Mouse (Mus musculus) embryonic facial prominence, embryonic 10.5 days (tissue): ENCODE data around the gene Eif3j1. TPM values are rescaled to one million over a fixed set of nuclear protein-coding genes. Genes with fewer than 3 reads are reported as not detected.
A peak's percentile ranks its signal among the peaks of the same experiment; 100 is the strongest.
"Not testable (repeated sequence)": the region's sequence is repeated elsewhere in the genome, so short reads cannot be mapped to it uniquely, and the experiment has no call there.

Experiments used
- DNase-seq: peaks from one replicate; pipeline ENCODE4 v3.0.0-alpha.2; 2017; ENCODE audit warnings: low spot score
- H3K27ac ChIP-seq: fragments of 300-500 bp; sonication (generic); replicated peaks from 2 replicates; pipeline ENCODE4 v1.5.1; 2016; ENCODE audit warnings: mild to moderate bottlenecking
- H3K27me3 ChIP-seq: fragments of 300-500 bp; sonication (generic); replicated peaks from 2 replicates; pipeline ENCODE4 v1.6.1; 2016; ENCODE audit warnings: low read depth, mild to moderate bottlenecking; ENCODE audit not compliant: poor library complexity, severe bottlenecking
- H3K36me3 ChIP-seq: fragments of 300-500 bp; sonication (generic); replicated peaks from 2 replicates; pipeline ENCODE4 v1.6.1; 2016; ENCODE audit warnings: mild to moderate bottlenecking, moderate library complexity
- H3K4me1 ChIP-seq: fragments of 300-500 bp; sonication (generic); 2 replicates; pipeline ENCODE4 v1.6.1; 2016
- H3K4me3 ChIP-seq: fragments of 300-500 bp; sonication (generic); 2 replicates; pipeline ENCODE4 v1.5.1; 2016; ENCODE audit warnings: mild to moderate bottlenecking, moderate library complexity
- H3K9me3 ChIP-seq: fragments of 300-500 bp; sonication (generic); 2 replicates; pipeline ENCODE4 v1.6.1; 2016; ENCODE audit warnings: mild to moderate bottlenecking
- WGBS: fragments of 180-500 bp; shearing (Covaris S2); methylation state at CpG from one replicate; pipeline ENCODE4 v1.1.7; 2016; 5-methylcytosine and 5-hydroxymethylcytosine counted together
- polyA plus RNA-seq: library from polyadenylated mRNA; unstranded; fragments of >200 nt; fragmentation: Nextera tagmentation; extraction: Ambion mirVana; gene quantifications from 2 replicates; pipeline ENCODE4 v1.2.1, GENCODE M21; 2016

Gene Eif3j1
- polyA plus RNA-seq, result 13.0 and 13.5 TPM in 2 replicates

DNA sequence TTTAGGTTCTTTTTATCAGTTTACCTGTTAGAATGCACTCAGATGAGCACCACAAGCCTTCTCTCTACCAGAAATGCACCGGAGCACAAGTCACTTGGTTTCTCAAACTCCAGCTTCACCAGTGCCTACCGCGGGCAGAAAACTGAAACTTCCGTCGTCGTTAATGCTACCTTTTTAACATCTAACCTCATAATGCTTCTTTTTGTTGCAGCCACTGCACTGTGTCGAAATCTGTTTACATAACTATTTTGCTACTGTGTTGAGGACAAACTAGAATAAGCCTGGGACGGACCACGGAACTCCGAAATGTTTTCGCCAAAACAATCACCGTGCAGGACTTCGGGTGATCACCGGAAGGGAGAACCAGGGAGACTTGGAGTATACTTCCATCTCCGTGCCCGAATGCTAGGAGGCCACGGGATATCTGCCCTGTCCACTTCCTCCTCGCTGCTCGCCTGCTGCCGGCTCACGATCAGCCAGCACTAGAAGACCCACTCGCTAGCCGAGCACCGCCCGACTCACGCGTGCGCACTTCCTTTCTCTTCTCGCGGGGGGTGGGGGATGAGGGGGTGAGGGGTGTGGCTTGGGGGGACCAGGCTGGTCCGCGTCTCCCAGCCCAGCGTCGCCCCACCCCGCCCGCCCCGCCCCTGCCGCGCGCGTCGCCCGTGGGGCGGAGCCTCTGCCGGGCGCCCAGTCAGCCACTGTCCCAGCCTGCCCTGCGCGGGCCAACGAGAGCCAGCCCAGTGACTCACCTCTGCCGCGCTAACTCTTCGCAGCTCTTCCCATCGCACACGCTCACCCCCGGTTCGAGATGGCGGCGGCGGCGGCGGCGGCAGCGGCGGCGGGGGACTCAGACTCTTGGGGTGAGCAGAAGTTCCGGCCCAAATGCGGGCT is at the start of gene Eif3j1:
TSS of gene Eif3j1 (plus strand) at position 685 of the 894 bp plus-strand sequence.
- H3K4me1 ChIP-seq, result peaks cover 10% of the 10 kb centered on the region
- WGBS, result under 1% methylated on average over 67 of the region's 67 CpGs
- H3K27ac ChIP-seq, result peak within 1 kb of the TSS; percentile 92

DNA sequence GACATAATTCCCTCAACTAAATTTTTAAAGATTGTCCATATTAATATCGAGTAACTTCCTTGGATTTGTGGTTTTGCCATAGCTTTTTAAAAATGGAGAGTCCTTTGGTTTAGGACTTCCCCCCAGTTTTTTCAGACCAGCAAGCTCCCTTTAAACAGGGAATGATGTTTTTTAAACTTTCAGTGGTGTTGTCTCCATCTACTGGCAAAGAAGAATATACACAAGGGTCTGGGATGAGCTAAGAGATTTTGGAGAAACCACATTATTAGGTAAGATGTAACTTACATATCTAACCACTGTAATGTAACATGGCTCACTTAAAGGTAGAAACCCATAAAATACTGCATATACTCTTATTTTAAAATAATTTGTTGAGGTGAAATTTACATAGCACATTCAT is 32.6 kb upstream of the Eif3j1 start:
- Histone ChIP-seq H3K27me3 (no peaks in the 10 kb centered on the region), H3K27ac (no peak overlapping the region), H3K4me3 (no peak overlapping the region), H3K4me1 (no peaks in the 10 kb centered on the region), H3K9me3 (no peaks in the 10 kb centered on the region), H3K36me3 (peaks cover 89% of the 10 kb centered on the region)
- no peak for DNase-seq
- WGBS, result 89% methylated on average over 1 of the region's 1 CpGs

More for the DNA sequence above, at the start of gene Eif3j1:
- Histone ChIP-seq H3K36me3 (peaks cover 30% of the 10 kb centered on the region), H3K9me3 (no peaks in the 10 kb centered on the region), H3K27me3 (no peaks in the 10 kb centered on the region), H3K4me3 (peak within 1 kb of the TSS; percentile 97)
- peak; percentile 98 for DNase-seq

DNA sequence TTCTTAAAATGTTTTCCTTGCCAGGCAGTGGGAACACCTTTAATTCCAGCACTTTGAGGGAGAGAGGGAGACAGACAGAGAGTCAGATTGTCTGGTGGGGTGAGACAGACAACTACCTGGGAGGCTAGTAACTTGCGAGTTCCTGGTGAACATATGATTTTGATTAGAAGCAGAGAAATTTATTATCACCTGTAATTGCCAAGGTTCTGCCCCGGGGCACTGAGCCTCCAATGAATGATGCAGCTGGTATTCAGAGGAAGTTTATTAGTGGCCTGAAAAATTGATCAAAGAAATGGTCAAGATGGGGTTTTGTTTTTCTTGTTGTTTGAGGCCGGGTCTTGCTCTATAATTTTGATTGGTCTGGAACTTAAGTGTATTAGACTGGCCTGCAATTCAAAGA is 19.5 kb upstream of the Eif3j1 start:
- Histone ChIP-seq H3K27me3 (no peaks in the 10 kb centered on the region), H3K9me3 (no peaks in the 10 kb centered on the region), H3K36me3 (peaks cover 88% of the 10 kb centered on the region), H3K4me3 (no peak overlapping the region), H3K4me1 (no peaks in the 10 kb centered on the region), H3K27ac (no peak overlapping the region)
- WGBS, result 85% methylated on average over 3 of the region's 3 CpGs
- no peak for DNase-seq

DNA sequence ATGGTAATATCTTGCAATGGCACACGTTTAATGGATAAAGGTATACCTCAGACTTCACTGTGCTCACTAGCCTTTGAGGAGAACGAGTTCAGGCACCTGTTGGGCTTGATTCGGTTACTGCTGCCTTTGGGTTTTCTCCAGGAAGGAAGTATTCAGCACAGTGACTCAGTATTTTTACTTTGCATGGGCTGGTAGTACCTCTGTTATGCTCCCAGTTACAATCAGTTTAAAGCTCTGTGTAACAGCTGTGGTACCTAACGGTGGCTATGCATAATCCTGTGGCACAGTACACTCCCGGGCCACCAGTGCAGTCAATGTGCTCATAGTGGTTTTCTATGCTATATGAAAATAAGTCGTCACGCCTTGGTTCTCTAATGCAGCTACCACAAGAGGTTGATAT is 16.9 kb upstream of the Eif3j1 start:
- H3K4me3 ChIP-seq, result no peak overlapping the region
- DNase-seq, result no peak
- H3K27ac ChIP-seq, result no peak overlapping the region
- no peaks in the 10 kb centered on the region for H3K9me3 ChIP-seq
- WGBS, result 93% methylated on average over 7 of the region's 7 CpGs
- peaks cover 85% of the 10 kb centered on the region for H3K36me3 ChIP-seq
- no peaks in the 10 kb centered on the region for H3K27me3 ChIP-seq
- H3K4me1 ChIP-seq, result no peaks in the 10 kb centered on the region

DNA sequence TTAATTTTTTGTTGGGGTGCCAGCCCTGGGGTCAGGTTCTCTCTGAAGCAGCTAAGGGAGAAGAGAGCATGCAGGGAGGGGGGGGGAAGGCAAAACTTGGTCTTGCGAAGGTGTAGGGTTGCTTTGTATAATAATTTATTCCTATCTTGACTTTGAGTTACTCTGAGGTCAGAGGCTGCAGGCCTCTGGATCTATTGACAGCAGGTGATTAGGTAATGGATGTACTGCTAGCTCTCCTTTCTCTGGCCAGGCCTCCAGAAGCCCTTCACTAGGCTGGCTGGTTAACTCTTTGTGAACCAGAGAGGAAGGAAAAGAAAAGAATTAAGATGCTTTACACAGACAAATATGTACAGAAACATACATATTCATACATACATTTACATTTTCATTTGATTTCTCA is 9.6 kb upstream of the Eif3j1 start:
- Histone ChIP-seq H3K27ac (no peak overlapping the region), H3K27me3 (no peaks in the 10 kb centered on the region), H3K4me3 (no peak overlapping the region), H3K36me3 (peaks cover 27% of the 10 kb centered on the region), H3K9me3 (no peaks in the 10 kb centered on the region), H3K4me1 (no peaks in the 10 kb centered on the region)
- DNase-seq, result no peak
- 57% methylated on average over 1 of the region's 1 CpGs for WGBS

DNA sequence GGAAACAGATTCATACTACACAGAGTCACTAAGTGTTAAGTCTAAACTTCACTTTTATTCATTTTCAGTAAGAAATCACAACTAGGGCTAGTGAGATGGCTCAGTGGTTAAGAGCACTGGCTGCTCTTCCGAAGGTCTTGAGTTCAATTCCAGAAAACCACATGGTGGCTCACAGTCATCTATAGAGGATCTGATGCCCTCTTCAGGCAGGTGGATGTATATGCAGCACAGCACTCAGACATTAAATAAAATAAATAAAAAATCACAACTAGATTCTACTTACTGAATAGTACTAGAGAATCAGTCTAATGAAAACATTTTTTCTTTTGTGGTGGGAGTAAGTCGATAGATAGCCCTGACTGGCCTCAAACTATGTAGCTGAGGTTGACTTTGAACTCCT is 6.1 kb upstream of the Eif3j1 start:
- H3K27ac ChIP-seq, result no peak overlapping the region
- H3K4me1 ChIP-seq, result peaks cover under 1% of the 10 kb centered on the region; the same call in 1 of the 2 replicates
- no peaks in the 10 kb centered on the region for H3K9me3 ChIP-seq
- H3K4me3 ChIP-seq, result no peak overlapping the region
- no peaks in the 10 kb centered on the region for H3K27me3 ChIP-seq
- WGBS, result 79% methylated on average over 2 of the region's 2 CpGs
- no peak for DNase-seq
- no peaks in the 10 kb centered on the region for H3K36me3 ChIP-seq

DNA sequence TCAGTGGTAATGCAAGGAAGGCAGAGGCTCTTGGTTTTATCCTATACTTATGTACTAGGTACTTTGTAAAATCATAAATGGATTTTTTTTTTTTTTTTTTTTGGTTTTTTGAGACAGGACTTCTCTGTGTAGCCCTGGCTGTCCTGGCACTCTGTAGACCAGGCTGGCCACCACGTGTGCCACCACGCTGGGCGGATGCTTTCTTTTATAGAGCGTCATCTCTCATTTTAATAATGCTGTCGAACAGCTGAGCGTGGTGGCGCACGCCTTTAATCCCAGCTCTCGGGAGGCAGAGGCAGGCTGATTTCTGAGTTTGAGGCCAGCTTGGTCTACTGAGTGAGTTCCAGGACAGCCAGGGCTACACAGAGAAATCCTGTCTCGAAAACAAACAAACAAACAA is 1.3 kb upstream of the Eif3j1 start:
- 92% methylated on average over 10 of the region's 10 CpGs for WGBS
- H3K36me3 ChIP-seq, result peaks cover 21% of the 10 kb centered on the region
- not testable (repeated sequence) for H3K27me3 ChIP-seq, H3K27ac ChIP-seq, DNase-seq, H3K9me3 ChIP-seq, H3K4me1 ChIP-seq
- peak overlapping the region; percentile 97; the same call in 1 of the 2 replicates for H3K4me3 ChIP-seq

DNA sequence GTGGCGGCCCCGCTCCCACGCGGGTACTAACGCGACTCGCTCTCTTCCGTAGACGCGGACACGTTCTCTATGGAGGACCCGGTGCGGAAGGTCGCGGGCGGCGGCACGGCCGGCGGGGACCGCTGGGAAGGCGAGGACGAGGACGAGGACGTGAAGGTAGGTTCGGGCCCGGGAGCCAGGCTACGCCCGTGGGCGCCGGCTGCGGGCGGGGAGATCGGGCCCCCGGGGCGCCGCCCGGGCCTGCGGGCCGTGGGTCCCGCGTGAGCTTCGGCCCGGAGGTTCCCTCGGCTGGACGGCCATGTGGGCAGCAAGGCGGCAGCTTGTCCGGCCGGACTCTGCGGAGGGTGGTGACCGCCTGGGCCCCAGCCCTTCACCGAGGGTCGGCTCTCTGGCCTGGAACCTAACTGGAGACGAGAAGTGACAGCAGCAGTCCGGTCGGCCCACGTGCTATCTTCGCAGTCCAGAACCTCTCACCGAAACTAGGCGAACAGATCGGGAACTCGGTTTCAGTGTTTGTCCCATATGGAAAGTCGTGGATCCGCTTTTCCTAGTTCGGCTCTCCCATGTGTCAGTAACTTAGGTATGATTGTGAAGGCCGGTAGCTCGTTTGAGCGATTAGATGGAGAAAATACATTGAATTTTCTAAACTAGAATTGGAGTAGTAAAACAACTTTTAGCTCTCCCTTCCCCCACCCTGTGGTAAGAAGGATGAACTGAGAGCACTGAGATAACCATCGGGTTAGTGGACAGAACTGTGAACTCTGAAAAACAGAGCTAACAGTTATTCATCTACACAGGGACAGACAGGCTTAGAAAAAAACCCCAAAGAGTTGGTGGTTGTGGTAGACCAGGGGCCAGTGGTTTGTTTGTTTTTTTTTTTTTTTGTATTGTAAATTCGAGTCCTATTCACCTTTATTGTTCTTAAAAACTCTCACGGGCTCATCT is 682 bp downstream of the Eif3j1 start:
- WGBS, result 1% methylated on average over 71 of the region's 71 CpGs
- Histone ChIP-seq H3K36me3 (peaks cover 38% of the 10 kb centered on the region), H3K27me3 (no peaks in the 10 kb centered on the region), H3K4me1 (peaks cover 10% of the 10 kb centered on the region), H3K9me3 (no peaks in the 10 kb centered on the region), H3K4me3 (peak overlapping the region; percentile 97), H3K27ac (peak overlapping the region; percentile 92)
- DNase-seq, result peak; percentile 62

DNA sequence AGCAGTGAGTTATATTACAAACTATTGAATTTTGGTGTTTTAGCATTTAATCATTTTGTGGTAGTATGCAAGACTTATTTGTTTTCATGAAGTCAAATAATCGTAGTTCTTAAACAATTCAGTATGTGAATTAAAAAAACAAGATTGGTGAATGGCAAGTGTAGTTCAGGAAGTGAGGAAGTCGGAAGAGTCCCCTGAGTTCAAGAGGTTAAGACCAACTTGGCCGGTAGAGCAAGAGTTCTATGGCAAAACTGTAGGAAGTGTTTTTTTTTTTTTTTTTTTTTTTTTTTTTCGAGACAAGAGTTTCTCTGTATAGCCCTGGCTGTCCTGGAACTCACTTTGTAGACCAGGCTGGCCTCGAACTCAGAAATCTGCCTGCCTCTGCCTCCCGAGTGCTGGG is 3.6 kb downstream of the Eif3j1 start:
- no peak overlapping the region for H3K4me3 ChIP-seq
- no peaks in the 10 kb centered on the region for H3K9me3 ChIP-seq
- no peaks in the 10 kb centered on the region for H3K27me3 ChIP-seq
- H3K36me3 ChIP-seq, result peaks cover 60% of the 10 kb centered on the region
- peaks cover 10% of the 10 kb centered on the region for H3K4me1 ChIP-seq
- 78% methylated on average over 6 of the region's 6 CpGs for WGBS
- no peak overlapping the region for H3K27ac ChIP-seq
- DNase-seq, result no peak

DNA sequence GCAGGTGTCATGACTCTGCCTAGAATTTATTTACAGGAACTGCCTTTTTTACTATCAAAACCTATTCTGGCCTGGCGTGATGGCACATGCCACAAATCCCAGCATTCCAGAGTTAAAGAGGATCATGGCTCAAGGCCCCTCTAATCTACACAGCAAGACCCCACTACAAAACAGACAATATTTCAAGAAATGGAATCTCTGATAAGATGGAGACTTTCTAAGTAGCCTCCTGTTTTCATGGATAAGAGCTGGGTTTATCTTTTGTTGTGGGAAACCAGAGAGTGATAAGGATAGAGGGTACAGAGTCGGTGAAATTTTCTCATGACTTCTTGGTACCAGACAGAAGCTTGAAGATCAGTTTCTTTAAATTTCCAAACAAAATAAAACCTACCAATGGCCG is 7.7 kb downstream of the Eif3j1 start:
- DNase-seq, result no peak
- Histone ChIP-seq H3K27ac (no peak overlapping the region), H3K4me3 (no peak overlapping the region), H3K36me3 (peaks cover 85% of the 10 kb centered on the region), H3K9me3 (no peaks in the 10 kb centered on the region), H3K4me1 (no peaks in the 10 kb centered on the region), H3K27me3 (no peaks in the 10 kb centered on the region)
- 92% methylated on average over 3 of the region's 3 CpGs for WGBS

DNA sequence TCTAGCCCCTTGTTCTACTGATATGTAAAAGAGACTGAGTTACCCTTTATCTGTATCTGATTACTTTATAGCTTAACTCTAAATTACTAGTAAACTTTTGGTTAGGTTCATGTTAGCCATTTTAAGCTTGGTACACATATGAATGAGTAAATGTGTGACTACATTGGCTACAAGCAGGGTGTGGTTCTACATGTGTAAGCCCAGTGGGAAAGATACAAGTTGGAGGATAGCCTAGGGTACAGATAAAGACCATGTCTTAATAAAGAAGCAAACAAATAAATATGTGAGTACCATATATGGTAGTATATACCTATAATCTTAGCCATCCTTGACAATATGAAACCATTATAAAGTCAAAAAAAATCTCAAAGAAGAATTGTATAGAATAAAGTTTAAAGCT is 15.6 kb downstream of the Eif3j1 start:
- Histone ChIP-seq H3K9me3 (no peaks in the 10 kb centered on the region), H3K4me1 (no peaks in the 10 kb centered on the region), H3K27me3 (no peaks in the 10 kb centered on the region), H3K27ac (no peak overlapping the region), H3K4me3 (no peak overlapping the region), H3K36me3 (peaks cover 93% of the 10 kb centered on the region)
- no peak for DNase-seq

DNA sequence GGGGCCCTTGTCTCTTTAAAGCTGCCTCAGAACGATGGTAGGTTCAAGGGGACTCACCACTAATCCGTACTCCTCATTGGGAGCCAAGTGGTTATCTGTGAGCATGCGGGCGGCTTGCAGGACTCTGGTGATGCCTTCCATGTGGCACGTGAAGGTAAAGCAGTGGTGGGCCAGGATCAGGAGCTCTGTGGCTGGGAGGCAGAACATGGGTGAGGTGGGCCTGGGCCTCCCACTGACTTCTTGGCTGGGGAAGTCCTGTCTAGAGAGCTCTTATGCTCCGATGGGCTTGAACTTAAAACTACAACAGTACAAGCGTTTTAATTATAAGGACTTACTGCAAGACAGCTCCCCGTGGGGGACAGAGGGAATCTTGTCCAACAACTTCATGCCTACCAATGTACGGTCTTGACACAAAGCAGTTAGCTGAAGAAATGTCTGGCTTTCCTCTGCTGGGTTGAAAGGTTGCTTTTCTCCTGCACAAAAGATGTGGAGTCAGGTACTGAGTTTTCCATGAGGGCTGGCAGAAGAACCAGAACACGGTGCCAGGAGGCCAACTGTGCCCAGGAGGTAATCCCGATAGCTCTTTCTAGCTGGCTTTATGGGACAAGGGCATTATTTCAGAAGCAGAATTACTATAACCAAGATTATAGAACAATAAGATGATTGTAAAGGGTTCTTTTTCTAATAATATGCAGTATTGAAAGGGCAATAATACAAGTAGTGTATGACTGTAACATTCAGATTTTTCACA is 31.2 kb downstream of the Eif3j1 start:
- no peaks in the 10 kb centered on the region for H3K9me3 ChIP-seq
- DNase-seq, result no peak
- no peak overlapping the region for H3K27ac ChIP-seq
- WGBS, result 91% methylated on average over 11 of the region's 11 CpGs
- H3K4me3 ChIP-seq, result no peak overlapping the region
- H3K4me1 ChIP-seq, result no peaks in the 10 kb centered on the region
- H3K27me3 ChIP-seq, result no peaks in the 10 kb centered on the region
- peaks cover 82% of the 10 kb centered on the region for H3K36me3 ChIP-seq
